Mouse (Mus musculus) T-helper 2 cell (primary cell): ENCODE measurements around the gene Abcd3.

ENCODE experiments used
- in situ Hi-C: fragments of 300-600 bp; cut with MboI, MseI; formaldehyde crosslinking; loops from one replicate; pipeline ENCODE4 v1.15.1; 2025; ENCODE audit warnings: high pct_unique_total_duplicates

The Abcd3 gene

GRCm38 (mm10) chr3:121814877-121815548 lies at the start of gene Abcd3:
Abcd3 (minus strand) TSS chr3:121815302.
- in situ Hi-C loops, result no loop called here

DNA sequence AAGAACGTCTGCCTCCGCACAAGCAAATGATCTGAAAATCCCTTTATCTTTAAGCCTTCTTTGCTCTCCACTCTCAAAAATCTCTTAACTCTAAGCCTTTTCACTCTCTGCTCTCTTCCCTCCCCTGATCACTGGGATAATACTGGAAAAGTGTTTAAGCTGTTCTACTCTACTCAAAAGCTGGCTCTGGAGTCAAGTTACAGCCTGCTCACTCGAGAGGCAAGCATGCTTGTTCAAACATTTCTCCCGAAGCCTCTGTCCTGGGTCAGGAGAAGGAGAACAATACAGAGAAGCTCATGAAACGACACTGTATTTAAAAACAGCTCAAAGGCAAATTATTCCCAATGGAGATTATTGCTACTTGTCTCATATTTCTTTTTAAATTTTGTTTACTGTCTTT lies 44.0 kb upstream of the Abcd3 start:
- in situ Hi-C loops, result no loop called here

DNA sequence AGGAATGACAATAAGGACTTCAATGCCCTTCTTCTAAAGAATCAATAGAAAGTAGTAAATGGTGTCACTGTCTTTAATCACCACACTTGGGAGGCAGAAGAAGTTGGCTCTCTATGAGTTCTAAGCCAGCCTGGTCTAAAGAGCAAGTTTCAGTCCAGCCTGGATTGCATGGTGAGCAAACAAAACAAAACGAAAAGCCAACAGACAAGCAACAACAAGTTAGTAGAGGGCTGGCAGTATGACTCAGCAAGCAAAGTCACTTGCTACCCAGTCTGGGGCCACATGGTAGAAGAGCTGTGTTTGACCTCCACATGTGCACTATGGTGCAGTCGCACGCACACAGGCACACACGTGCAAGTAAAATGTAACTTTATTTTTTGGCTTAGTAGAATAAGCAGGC lies 41.0 kb upstream of the Abcd3 start:
- in situ Hi-C loops, result no loop called here

- in situ Hi-C loops, result no loop called here
Measured at GRCm38 (mm10) chr3:121853781-121854520, 38.8 kb upstream of the Abcd3 start.

DNA sequence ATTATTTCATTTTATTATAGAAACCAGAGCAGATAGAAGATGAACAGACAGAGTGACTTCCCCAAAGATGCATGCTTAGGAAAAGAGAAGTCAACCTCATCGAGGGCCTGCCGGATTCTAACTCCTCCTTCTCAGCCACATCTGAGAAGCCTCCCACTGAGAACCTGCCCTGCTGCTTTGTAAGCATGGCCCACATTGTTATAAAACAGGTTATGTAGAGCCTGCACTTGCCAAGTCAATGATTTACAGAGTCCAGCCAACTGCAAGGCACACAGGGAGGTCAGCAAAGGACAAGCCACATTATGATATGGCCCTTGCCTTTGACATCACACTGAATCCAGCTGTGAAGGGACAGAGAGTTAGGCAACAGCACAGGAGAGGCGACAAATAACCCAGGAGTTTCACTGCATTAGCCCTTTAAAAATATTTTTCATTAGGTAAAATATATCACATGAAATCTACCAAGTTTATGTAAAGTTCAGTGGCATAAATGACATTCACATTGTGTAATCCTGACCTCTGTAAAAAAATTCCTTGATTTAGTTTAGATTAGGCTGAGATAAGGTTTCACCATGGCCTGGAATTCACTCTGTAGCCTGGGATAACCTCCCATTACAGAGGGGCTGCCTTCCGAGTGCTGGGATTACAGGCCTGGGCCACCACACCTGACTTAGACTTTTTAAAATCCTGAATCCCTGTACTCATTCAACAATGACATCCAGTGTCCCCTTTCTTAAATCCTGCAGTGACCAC lies 37.1 kb upstream of the Abcd3 start:
- in situ Hi-C loops, result no loop called here

- in situ Hi-C loops, result no loop called here
Measured at GRCm38 (mm10) chr3:121851006-121851405, 35.9 kb upstream of the Abcd3 start.

- in situ Hi-C loops, result no loop called here
Measured at GRCm38 (mm10) chr3:121850381-121850780, 35.3 kb upstream of the Abcd3 start.

GRCm38 (mm10) chr3:121847296-121847695 lies 32.2 kb upstream of the Abcd3 start:
- in situ Hi-C loops, result no loop called here

DNA sequence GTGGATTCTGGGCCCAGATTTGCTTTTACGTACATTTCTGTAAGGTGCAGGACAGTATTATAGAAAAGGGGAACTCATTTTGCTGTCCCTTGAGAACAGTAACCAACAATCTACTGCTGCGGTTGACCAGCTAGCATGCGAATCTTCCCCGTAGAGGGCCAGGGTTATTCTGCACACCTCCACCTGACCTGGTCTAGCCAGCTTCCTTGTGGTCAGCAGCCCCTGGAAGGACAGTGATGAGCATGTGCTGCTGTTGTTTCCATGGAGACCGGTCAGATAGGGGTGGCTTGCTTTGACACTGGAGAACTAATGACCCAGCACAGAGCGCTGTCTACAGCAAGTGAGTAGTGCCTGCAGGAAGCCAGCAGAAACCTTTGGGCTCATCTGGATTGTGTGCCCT lies 29.6 kb upstream of the Abcd3 start:
- in situ Hi-C loops, result no loop called here

DNA sequence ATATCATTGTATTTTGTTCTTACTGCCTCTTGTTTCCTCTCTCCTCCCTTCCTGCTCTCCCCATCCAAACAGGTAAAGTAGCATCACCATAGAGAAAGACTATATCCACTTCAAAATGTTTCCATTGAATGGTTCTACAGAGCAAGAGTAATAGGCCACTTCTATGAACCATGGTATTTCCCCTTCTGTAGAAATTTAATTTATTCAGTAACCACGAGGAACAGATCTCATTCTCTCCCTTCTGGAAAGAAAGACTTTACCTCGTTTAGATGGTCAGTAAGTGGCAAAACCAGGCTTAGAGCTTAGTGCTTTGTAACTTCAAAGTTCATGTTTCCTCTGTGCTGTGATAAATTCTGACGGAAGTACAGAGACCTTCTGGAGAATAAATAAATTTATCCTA lies 28.9 kb upstream of the Abcd3 start:
- in situ Hi-C loops, result no loop called here

GRCm38 (mm10) chr3:121843254-121843653 lies 28.2 kb upstream of the Abcd3 start:
- in situ Hi-C loops, result no loop called here

- in situ Hi-C loops, result no loop called here
Measured at GRCm38 (mm10) chr3:121842306-121842860, 27.3 kb upstream of the Abcd3 start.

- in situ Hi-C loops, result no loop called here
Measured at GRCm38 (mm10) chr3:121841412-121842014, 26.4 kb upstream of the Abcd3 start.

GRCm38 (mm10) chr3:121840351-121840750 lies 25.2 kb upstream of the Abcd3 start:
- in situ Hi-C loops, result no loop called here

DNA sequence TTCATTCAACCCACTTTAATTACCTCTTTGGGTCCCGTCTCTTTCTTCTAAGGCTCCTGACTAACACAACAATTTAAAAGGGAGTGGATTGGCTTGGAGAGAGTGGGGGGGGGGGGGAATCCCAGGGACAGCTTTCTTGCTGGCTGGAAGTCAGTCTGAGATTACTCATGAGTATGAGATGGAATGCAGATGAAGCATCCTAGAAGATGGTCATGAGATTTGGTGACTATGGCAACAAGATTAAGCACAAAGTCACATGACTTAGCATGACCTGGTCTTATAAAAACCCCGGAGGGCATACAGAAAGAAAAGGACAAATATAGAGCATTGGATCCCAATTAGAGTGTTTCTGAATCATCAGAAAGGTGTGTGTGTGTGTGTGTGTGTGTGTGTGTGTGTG lies 19.6 kb upstream of the Abcd3 start:
- in situ Hi-C loops, result no loop called here

DNA sequence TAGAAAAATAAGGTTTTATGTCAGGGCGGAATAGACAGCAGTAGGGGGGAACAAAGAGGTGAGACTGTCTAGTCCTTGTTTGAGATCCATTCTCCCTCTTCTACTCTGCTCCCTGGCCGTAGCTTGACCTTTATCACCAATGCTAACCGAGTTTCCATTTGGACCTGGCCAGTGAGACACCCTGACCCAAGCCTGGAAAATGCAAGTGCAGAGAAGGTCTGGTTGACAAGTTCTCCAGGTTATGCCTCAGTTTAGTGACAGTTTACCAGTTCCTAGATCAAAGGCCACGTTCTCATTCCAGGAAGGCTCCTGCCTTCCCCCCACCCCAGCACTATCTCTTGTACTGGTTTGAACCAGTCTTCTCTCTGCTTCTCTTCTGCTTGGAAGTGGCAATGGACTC lies 19.1 kb upstream of the Abcd3 start:
- in situ Hi-C loops, result no loop called here

DNA sequence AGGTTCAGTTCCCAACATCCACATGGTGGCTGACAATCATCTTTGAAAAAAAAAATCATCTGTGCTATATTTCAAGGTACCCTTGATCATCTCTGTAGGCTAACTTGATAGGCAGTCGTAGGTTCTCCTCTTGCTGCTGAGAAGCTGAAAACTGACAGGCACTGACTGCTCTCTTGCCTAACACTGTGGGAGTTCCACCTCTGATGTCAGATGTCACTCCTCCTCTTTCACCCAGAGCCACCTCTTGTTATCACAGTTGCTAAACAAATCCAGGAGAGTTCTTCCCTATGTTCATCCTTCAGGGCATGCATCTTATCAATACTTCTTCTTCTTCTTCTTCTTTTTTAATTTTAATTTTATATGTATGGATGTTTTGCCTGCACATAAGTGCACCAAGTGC lies 10.0 kb upstream of the Abcd3 start:
- in situ Hi-C loops, result no loop called here

- in situ Hi-C loops, result no loop called here
Measured at GRCm38 (mm10) chr3:121824319-121824718, 9.2 kb upstream of the Abcd3 start.

DNA sequence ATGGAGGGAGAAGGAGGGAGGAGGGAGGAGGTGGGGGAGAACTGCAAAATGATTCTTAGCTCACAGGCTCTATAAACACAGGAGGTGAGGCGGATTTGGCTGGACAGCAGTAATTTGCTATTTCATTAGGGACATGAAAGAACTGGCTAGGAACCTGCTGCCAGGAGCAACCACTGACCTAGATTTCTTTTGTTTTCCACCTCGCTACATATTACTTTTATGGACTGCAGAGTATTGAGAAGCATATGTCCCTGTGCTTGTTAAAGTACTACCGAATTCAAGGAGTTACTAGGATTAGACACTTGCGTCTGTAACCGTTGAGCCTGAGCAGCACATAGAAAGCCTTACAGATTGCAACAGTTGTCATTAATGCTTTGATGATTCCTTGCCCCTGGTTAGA lies 7.5 kb upstream of the Abcd3 start:
- in situ Hi-C loops, result no loop called here

DNA sequence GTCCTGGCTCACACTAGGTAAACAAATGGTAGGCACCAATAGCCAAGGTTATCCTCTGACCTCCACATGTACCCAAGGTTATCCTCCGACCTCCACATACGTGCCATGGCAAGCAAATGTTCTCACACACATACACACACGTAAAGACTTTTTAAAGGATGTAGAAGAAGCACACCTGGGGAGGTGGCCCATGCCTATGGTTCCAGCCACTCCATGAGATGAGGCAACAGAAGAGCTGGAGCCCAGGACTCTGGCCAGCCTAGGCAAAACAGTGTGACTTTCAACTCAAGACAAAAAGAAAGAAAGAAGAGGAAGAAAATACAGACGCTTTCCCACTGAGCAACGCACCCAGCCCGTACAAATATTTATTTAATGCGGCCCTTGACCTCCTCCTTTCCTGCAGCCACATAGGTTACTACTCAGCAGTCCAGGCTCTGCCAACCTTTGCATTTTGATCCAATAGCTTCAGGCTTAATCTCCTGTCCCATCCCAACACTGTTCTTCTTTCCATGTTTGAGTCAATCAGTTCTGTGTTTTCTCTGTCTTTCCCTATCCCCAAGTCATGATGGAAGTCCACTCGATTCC lies 6.5 kb upstream of the Abcd3 start:
- in situ Hi-C loops, result no loop called here

DNA sequence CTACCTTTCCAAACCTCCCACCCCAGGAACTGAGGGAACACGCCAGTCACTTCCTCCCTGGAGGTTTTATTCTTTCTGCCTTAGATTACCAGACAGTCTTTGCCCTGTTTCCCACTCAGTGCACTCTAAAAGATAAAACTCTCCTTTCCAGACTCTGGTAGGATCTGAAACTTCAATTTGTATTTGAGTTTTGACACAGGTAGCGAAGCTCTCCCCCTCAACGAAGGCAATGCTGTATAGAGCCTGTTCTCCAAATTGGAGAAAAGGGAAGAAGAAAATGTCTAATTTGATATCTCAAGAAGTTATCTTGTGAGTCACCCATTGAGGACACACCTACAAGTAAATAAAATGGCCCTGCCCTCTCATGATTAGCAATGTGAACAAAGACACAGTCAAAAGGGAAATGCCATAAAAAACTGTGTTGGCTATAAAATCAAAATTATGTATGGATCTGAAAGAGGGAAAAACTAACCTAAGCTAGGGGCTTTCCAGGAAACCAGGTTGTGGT lies 4.6 kb upstream of the Abcd3 start:
- in situ Hi-C loops, result no loop called here
